Mouse (Mus musculus) NIH3T3 (cell line): ENCODE data around the gene Arid3c.
A peak's percentile ranks its signal among the peaks of the same experiment; 100 is the strongest.

Experiments
- DNase-seq: peaks from one replicate; pipeline ENCODE4 v3.0.0-alpha.2; 2012; ENCODE audit warnings: low read depth

The Arid3c gene

GRCm38 (mm10) chr4:41745021-41745420 lies 14.1 kb upstream of the Arid3c start:
- no peak for DNase-seq

- DNase-seq = no peak
Observed at GRCm38 (mm10) chr4:41744131-41744530, 13.2 kb upstream of the Arid3c start.

GRCm38 (mm10) chr4:41741158-41741560 lies 10.2 kb upstream of the Arid3c start:
- DNase-seq = peak; percentile 92

- DNase-seq = peak; percentile 70
Observed at GRCm38 (mm10) chr4:41740380-41741157, 9.6 kb upstream of the Arid3c start.

GRCm38 (mm10) chr4:41739260-41739659 lies 8.3 kb upstream of the Arid3c start:
- no peak for DNase-seq

GRCm38 (mm10) chr4:41738256-41738603 lies 7.3 kb upstream of the Arid3c start:
- DNase-seq = no peak

- DNase-seq = peak; percentile 85
Observed at GRCm38 (mm10) chr4:41737602-41738255, 6.8 kb upstream of the Arid3c start.

- DNase-seq = no peak
Observed at GRCm38 (mm10) chr4:41726826-41727621, 3.9 kb downstream of the Arid3c start.

GRCm38 (mm10) chr4:41722918-41723351 lies 8.0 kb downstream of the Arid3c start, which contains the start of gene Dctn3:
Gene Dctn3 (minus strand): TSS chr4:41723170.
- peak; percentile 94 for DNase-seq

GRCm38 (mm10) chr4:41716834-41717233 lies 14.1 kb downstream of the Arid3c start:
- no peak for DNase-seq

- peak; percentile 71 for DNase-seq
Observed at GRCm38 (mm10) chr4:41715596-41715995, 15.3 kb downstream of the Arid3c start.

- DNase-seq = no peak
Observed at GRCm38 (mm10) chr4:41715082-41715481, 15.9 kb downstream of the Arid3c start.

GRCm38 (mm10) chr4:41714276-41714675 lies 16.7 kb downstream of the Arid3c start:
- DNase-seq = peak; percentile 88

GRCm38 (mm10) chr4:41713197-41714067 lies 17.5 kb downstream of the Arid3c start, which contains the start of gene Rpp25l:
Gene Rpp25l (minus strand): TSS chr4:41713534.
- DNase-seq = peak; percentile 87

- DNase-seq = no peak
Observed at GRCm38 (mm10) chr4:41712421-41713196, 18.3 kb downstream of the Arid3c start.

GRCm38 (mm10) chr4:41711705-41712375 lies 19.1 kb downstream of the Arid3c start:
- no peak for DNase-seq

- DNase-seq = no peak
Observed at GRCm38 (mm10) chr4:41710229-41710628, 20.7 kb downstream of the Arid3c start.

- DNase-seq = peak; percentile 81
Observed at GRCm38 (mm10) chr4:41708192-41708745, 22.7 kb downstream of the Arid3c start.

- DNase-seq = peak; percentile 65
Observed at GRCm38 (mm10) chr4:41707011-41707535, 23.9 kb downstream of the Arid3c start.
